Mouse (Mus musculus) gastrocnemius, postnatal 14 days (tissue): ENCODE results near the gene AA986860. TPM values are rescaled to one million over a fixed set of nuclear protein-coding genes. Genes with fewer than 3 reads are reported as not detected.
A peak's percentile ranks its signal among the peaks of the same experiment; 100 is the strongest.

ENCODE experiments used
- DNase-seq: peaks from one replicate; pipeline ENCODE4 v3.0.0; 2021; ENCODE audit warnings: mixed read lengths
- intact Hi-C: fragments of 180-260 bp; cut with DNase I; formaldehyde crosslinking; loops from one replicate; pipeline ENCODE4 v1.15.1; 2025; ENCODE audit warnings: low total_unique reads
- total RNA-seq, 2 experiments: library from RNA; stranded (reverse); gene quantifications; 2 replicates each; pipeline ENCODE4 v1.2.3; 2021

The AA986860 gene
- total RNA-seq, 2 experiments from 2014 or later, result 0.44 to 0.49 TPM

DNA sequence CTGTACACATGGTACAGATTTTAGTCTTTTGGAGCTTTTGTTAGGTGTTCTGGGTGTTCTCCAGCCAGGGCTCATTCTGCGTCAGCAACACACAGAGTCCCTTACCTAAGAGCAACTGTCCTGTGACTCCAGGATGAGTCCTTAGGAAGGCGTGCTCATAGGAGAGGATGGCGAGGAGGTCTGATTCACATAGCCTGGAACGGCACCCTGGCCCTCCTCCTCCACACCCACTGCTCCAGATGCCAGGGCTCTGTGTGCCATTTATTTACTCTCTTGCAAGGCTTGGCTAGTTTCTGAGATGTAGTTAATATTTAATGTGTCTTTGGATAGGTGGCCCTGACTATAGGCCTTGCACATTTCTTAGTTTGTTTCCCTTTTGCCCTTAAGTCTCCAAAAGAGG lies 1.9 kb downstream of the AA986860 start:
- intact Hi-C loops, result no loop called here

GRCm38 (mm10) chr1:130734452-130734851 lies 2.7 kb downstream of the AA986860 start:
- intact Hi-C loops, result no loop called here

More for the DNA sequence above, 1.9 kb downstream of the AA986860 start:
- no peak for DNase-seq

GRCm38 (mm10) chr1:130734852-130735251 lies 3.1 kb downstream of the AA986860 start:
- intact Hi-C loops, result no loop called here
- no peak for DNase-seq

More at GRCm38 (mm10) chr1:130734452-130734851, 2.7 kb downstream of the AA986860 start:
- no peak for DNase-seq

GRCm38 (mm10) chr1:130737411-130737881 lies 5.7 kb downstream of the AA986860 start:
- no peak for DNase-seq
- intact Hi-C loops, result no loop called here

- intact Hi-C loops, result no loop called here
- no peak for DNase-seq
Measured at GRCm38 (mm10) chr1:130737916-130738315, 6.1 kb downstream of the AA986860 start.

- no peak for DNase-seq
- intact Hi-C loops, result no loop called here
Measured at GRCm38 (mm10) chr1:130738551-130739106, 6.9 kb downstream of the AA986860 start.

- intact Hi-C loops, result no loop called here
- DNase-seq, result no peak
Measured at GRCm38 (mm10) chr1:130739636-130740035, 7.9 kb downstream of the AA986860 start.

- DNase-seq, result no peak
- intact Hi-C loops, result no loop called here
Measured at GRCm38 (mm10) chr1:130740227-130740648, 8.5 kb downstream of the AA986860 start.

- no peak for DNase-seq
- intact Hi-C loops, result no loop called here
Measured at GRCm38 (mm10) chr1:130740781-130741720, 9.3 kb downstream of the AA986860 start.

DNA sequence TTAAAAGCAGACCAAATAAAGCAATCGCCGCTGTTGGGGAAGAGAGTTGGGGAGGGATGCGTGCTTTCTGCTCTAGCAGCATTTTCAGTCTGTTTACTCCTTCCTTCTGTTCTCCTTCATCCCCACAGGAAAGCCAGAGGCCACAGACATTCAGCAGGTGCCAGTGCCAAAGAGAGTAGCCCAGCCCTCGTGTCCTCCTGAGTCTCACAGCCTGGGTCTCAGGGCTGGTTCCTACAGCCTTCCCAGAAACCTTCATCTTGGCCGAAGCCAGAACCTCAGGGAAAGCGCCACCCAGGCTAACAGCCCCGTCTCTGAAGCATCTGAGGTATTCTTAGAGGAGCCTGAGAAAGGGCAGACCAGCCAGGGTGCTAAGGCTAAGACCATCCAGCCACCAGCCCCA lies 10.4 kb downstream of the AA986860 start:
- no peak for DNase-seq
- intact Hi-C loops, result no loop called here

DNA sequence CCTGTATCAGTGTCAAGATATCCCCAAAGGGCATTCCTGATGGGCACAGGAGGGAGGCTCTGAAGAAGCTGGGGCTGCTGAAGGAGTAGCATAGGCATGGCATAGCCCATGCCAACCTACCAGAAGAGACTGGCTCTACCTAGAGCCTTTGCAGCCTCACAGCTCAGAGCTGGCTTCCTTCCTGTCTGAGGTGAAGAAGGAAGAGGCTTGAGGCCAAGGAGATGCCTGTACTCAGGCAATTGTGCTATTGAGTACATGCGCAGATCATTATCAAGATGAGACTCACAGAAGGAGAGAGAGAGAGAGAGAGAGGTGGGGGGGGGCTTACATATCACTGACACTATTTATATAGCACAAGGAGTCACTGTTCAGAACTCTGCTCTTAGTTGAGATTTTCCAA lies 12.0 kb downstream of the AA986860 start:
- DNase-seq, result no peak

GRCm38 (mm10) chr1:130744217-130744616 lies 12.4 kb downstream of the AA986860 start:
- intact Hi-C loops, result no loop called here
- DNase-seq, result no peak

More for the DNA sequence above, 12.0 kb downstream of the AA986860 start:
- intact Hi-C loops, result no loop called here

DNA sequence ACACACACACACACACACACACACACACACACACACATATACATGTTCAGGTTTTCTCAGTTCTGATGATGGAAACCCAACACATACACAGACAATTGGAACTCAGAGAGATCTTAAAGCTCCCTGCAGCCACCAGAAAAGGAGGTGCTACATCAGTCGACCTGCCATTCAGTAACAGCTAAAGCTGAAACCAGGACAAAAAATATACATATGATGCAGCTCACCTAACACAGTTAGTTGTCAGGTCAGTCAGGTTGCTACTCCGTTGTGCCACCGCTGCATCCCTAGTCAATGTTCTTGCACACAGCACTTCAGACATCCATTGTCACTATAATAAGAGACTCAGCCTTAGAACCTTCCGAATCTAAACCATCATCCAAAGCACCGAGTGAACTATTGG lies 13.2 kb downstream of the AA986860 start:
- intact Hi-C loops, result no loop called here
- no peak for DNase-seq

DNA sequence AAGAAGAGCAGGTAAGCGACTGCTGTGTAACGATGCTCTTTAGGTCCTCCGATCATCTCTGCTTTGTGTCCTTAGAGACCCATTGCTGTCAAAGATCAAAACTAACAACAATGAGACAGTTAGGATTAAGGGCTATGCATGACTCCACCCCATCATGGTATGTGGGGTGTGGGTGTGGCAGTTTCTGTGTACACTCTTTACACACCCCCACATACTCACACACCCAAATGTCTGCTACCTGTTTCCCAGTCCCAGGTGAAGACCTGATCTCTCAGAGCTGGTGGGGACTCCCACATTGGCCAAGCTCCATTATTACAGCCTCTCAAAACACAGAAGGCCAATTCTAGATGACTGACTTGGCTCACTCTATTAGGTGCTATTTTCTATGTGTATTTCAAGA lies 13.8 kb downstream of the AA986860 start:
- no peak for DNase-seq
- intact Hi-C loops, result no loop called here

DNA sequence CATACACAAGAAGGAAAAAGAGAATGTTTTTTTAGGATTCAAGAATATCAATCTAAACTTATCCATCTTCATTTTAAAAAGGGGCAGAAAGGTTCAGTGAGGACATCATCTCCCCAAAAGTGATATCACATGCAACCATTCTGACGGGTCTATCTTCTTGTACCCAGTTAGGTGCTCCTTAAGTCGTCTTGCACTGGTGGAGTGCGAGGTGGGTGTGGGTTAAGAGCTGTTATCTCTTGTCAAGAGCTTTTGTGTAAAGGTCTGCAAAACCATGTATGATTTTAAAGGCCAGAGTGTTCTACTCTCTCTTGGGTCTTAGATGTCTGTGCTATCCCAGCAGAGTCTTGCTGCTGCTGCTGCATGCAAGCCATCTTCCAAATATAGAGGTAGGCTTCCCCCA lies 15.0 kb downstream of the AA986860 start:
- no peak for DNase-seq
- intact Hi-C loops, result no loop called here

- intact Hi-C loops, result no loop called here
Measured at GRCm38 (mm10) chr1:130759689-130760088, 27.9 kb downstream of the AA986860 start.

DNA sequence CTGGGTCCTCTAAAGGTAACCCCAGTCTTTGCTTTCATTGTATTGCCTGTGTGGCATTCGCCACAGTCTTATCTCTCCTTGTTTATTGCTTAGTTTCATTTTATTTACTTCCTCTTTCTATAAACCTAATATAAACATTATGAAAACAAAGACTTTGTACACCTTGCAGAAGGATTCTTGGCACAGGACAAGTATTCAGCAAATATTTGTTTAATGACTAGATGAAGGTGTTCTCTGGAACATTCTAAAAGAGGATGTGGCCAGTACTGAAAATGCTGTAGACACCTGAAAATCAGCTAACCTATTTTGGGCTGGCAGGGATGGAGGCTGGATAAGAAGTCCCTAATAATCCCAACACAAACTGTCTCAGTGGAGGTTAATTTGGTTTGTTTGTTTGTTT lies 29.8 kb downstream of the AA986860 start:
- DNase-seq, result no peak

More at GRCm38 (mm10) chr1:130759689-130760088, 27.9 kb downstream of the AA986860 start:
- no peak for DNase-seq

DNA sequence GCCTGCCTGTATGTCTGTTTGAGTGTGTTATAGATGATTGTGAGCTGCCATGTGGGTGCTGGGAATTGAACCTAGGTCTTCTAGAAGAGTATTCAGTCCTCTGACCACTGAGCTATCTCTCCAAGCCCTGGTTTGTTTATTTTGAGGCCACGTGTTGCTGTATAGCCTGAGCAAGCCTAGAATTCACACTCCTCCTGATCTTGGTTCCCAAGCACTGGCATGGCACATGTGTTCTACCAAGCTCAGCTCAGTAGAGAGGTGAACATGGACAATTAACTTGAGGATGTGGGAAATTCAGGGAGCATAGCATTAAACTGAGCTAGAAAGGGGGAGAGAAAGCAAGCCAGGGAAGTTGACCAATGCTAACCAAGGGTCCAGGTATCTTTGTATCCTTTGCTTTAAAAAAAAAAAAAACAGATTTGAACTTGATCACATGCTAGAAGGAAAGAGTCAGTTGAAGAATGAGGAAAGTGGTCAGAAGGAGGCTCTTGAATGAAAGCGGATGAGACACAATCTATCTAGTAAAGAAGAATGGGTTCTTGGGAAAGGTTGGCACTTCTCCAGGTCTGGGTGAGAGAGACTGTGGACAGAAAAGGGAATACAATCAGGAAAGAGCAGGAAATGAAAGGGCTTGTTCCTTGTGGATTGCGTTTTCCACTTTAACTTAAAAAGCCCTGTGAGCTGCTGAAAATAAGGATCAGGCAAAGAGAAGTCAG lies 30.4 kb downstream of the AA986860 start:
- intact Hi-C loops, result no loop called here
- no peak for DNase-seq

More for the DNA sequence above, 29.8 kb downstream of the AA986860 start:
- intact Hi-C loops, result no loop called here

GRCm38 (mm10) chr1:130764027-130764461 lies 32.3 kb downstream of the AA986860 start:
- intact Hi-C loops, result no loop called here
- no peak for DNase-seq

- peak; percentile 30 for DNase-seq
- intact Hi-C loops, result no loop called here
Measured at GRCm38 (mm10) chr1:130767066-130767465, 35.3 kb downstream of the AA986860 start.
